Mouse (Mus musculus): ENCODE data around the gene Hmgcs1.

Gene Hmgcs1

GRCm38 (mm10) chr13:119754635-119755020 is 64.4 kb downstream of the Hmgcs1 start:
- DNase-seq: no peak

DNA sequence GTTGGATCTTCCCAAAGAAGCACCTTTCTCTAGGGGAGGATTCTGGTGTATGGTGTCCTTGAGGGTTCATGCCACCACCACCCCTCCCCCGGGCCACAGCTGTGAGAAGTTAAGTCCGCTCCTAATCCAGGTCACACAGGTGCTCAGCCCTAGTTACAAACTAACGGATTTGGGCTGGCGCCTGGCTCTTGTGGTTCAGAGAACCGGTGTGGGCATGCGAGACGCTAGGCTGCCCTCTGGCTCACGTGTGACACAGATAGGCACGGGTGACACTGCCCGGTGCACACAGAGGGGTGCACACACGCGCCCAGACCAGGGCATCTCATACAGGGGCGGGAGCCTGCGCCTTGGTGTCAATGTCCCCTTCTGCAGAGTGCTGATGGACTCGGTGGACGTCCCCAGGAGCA is 65.0 kb downstream of the Hmgcs1 start:
- peak; percentile 63 for DNase-seq

DNA sequence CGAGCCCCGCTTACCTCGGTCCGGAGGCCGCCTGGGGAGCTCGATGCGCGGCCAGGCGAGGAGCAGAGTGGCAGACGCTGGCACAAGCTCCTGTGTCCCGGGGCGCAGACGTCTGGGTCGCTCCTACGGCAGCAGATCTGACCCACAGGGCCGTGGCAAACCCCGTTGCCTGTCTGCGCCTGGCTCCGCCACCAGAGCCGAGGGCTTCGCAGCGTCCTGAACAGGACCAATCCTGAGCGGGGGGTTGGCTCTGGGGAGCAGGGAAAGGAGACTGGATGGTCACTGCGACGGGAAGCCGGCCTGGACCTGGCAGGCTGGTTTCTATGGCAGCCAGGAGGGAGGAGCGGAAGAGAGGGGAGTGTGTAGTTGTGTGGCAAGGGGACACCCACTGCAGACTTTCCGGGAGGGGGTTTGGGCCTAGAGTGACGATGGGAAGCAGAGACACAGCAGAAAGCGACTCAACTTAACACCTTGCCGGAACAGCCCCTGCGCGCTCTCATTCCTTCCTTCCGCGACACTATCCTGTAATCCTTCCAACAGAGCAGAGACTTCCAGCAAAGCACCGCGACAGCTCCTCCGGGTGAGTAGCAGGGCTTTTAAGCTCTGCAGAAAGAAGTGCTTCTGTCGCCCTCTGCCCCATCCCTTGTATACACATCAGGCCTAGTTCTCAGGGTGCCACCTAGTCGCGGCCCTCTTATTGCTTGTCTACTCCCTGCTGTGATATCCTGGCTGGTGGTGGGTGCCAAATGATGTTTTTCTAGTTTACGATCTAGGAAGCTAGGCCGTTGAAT is 65.7 kb downstream of the Hmgcs1 start, which contains the start of gene Nim1k:
Gene Nim1k (minus strand): TSS at position 202 of the 791 bp plus-strand sequence.
- DNase-seq: peak; percentile 87

GRCm38 (mm10) chr13:119756831-119757230 is 66.7 kb downstream of the Hmgcs1 start:
- DNase-seq: no peak
